Mouse (Mus musculus): ENCODE results near the gene Cux2.
A peak's percentile ranks its signal among the peaks of the same experiment; 100 is the strongest.

The Cux2 gene

GRCm38 (mm10) chr5:122015149-122015548 lies 34.8 kb downstream of the Cux2 start:
- no peak for DNase-seq

GRCm38 (mm10) chr5:122014671-122015070 lies 35.2 kb downstream of the Cux2 start:
- DNase-seq, result no peak

GRCm38 (mm10) chr5:122011289-122011688 lies 38.6 kb downstream of the Cux2 start:
- no peak for DNase-seq

- DNase-seq, result no peak
Measured at GRCm38 (mm10) chr5:122007946-122008441, 41.9 kb downstream of the Cux2 start.

- no peak for DNase-seq
Measured at GRCm38 (mm10) chr5:122003460-122003859, 46.4 kb downstream of the Cux2 start.

GRCm38 (mm10) chr5:122002148-122002547 lies 47.8 kb downstream of the Cux2 start:
- no peak for DNase-seq

GRCm38 (mm10) chr5:122001311-122001710 lies 48.6 kb downstream of the Cux2 start:
- no peak for DNase-seq

GRCm38 (mm10) chr5:122000381-122000780 lies 49.5 kb downstream of the Cux2 start:
- DNase-seq, result no peak

- peak; percentile 62 for DNase-seq
Measured at GRCm38 (mm10) chr5:121998981-121999795, 50.7 kb downstream of the Cux2 start.

GRCm38 (mm10) chr5:121998281-121998680 lies 51.6 kb downstream of the Cux2 start:
- DNase-seq, result no peak

GRCm38 (mm10) chr5:121996701-121997100 lies 53.2 kb downstream of the Cux2 start:
- no peak for DNase-seq

GRCm38 (mm10) chr5:121994808-121995207 lies 55.1 kb downstream of the Cux2 start:
- DNase-seq, result no peak

- no peak for DNase-seq
Measured at GRCm38 (mm10) chr5:121991914-121992313, 58.0 kb downstream of the Cux2 start.

GRCm38 (mm10) chr5:121985855-121986254 lies 64.0 kb downstream of the Cux2 start:
- DNase-seq, result no peak

- DNase-seq, result no peak
Measured at GRCm38 (mm10) chr5:121981650-121982131, 68.2 kb downstream of the Cux2 start.

GRCm38 (mm10) chr5:121976331-121976730 lies 73.6 kb downstream of the Cux2 start:
- DNase-seq, result no peak

- no peak for DNase-seq
Measured at GRCm38 (mm10) chr5:121973541-121973940, 76.4 kb downstream of the Cux2 start.

GRCm38 (mm10) chr5:121972680-121973192 lies 77.2 kb downstream of the Cux2 start:
- DNase-seq, result no peak

- no peak for DNase-seq
Measured at GRCm38 (mm10) chr5:121968999-121969398, 80.9 kb downstream of the Cux2 start.

- no peak for DNase-seq
Measured at GRCm38 (mm10) chr5:121968416-121968815, 81.5 kb downstream of the Cux2 start.

GRCm38 (mm10) chr5:121967520-121967919 lies 82.4 kb downstream of the Cux2 start:
- DNase-seq, result no peak

- no peak for DNase-seq
Measured at GRCm38 (mm10) chr5:121966940-121967339, 83.0 kb downstream of the Cux2 start.

- DNase-seq, result no peak
Measured at GRCm38 (mm10) chr5:121962974-121963373, 86.9 kb downstream of the Cux2 start.

- no peak for DNase-seq
Measured at GRCm38 (mm10) chr5:121962359-121962758, 87.5 kb downstream of the Cux2 start.

Data from kidney, adult 18-20 months (tissue).